15 mouse cellular contexts compared by ENCODE assay signal in genomic region chr1:192473134-192473533, GRCm38 (mm10).
"Had no signal": no experiment of that assay in that cellular context is flagged by ENCODE, and none has a peak within 500 bp of the region (broad histone marks: within the 10 kb centered on the region; RNA-seq: fewer than 3 reads in every experiment).

No protein-coding gene starts in this region.

- H3K27ac ChIP-seq: midbrain, embryonic 10.5 days; midbrain, embryonic 12.5 days; neural tube, embryonic 13.5 days; neural tube, embryonic 15.5 days had no signal

- ATAC-seq: midbrain, embryonic 16.5 days had no signal

- H3K4me3 ChIP-seq: midbrain, embryonic 10.5 days; midbrain, embryonic 12.5 days; myocyte; neural tube, embryonic 13.5 days; neural tube, embryonic 15.5 days had no signal

- DNase-seq: lung, postnatal 10 days; lung, postnatal 4 days; right cerebral cortex, adult 18-20 months; right cerebral cortex, postnatal 25 days; right cerebral cortex, postnatal 4 days; spleen, adult 18-20 months; thymus, adult 18-20 months; thymus, postnatal 14 days; thymus, postnatal 36 days had no signal
